Mouse (Mus musculus) neutrophil, adult 5-6 weeks (primary cell): Measurements from ENCODE around the gene Olfr450. TPM values are rescaled to one million over a fixed set of nuclear protein-coding genes. Genes with fewer than 3 reads are reported as not detected.

ENCODE experiments used
- ATAC-seq: fragments of 151-379, 151-347 bp; 2 replicates; pipeline ENCODE4 v1.8.0; 2017; ENCODE audit warnings: mild to moderate bottlenecking, moderate TSS enrichment; ENCODE audit not compliant: insufficient number of reproducible peaks, poor library complexity, low FRiP score, severe bottlenecking; ENCODE audit errors: extremely low read depth
- total RNA-seq: library from RNA; stranded (forward); fragments of 200-1000 nt; gene quantifications from 2 replicates; pipeline ENCODE4 v1.2.3, GENCODE M21; 2017

Gene Olfr450
- not detected in 2 replicates for total RNA-seq

DNA sequence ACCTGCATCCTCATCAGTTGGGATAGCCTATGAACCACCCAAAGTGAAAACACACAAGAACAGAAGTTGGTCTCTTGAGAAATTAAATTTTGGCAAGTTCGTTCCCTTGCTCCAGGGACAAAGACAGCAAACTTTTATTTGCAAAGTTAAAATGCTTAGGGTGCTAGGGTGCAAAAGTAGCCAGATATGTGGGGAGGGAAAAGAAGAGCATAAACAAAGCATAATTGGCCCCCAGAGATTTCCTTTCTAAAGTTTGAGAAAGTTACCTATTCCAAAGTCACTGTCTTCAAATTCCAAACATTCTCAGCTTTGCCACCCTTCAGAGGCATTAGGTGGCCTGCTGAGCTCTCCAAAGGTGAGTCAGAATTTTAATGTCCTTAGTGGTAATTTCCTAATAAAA, at the start of gene Olfr450:
TSS of gene Olfr450 (plus strand) at position 301 of the 400 bp plus-strand sequence.
- no peak for ATAC-seq

DNA sequence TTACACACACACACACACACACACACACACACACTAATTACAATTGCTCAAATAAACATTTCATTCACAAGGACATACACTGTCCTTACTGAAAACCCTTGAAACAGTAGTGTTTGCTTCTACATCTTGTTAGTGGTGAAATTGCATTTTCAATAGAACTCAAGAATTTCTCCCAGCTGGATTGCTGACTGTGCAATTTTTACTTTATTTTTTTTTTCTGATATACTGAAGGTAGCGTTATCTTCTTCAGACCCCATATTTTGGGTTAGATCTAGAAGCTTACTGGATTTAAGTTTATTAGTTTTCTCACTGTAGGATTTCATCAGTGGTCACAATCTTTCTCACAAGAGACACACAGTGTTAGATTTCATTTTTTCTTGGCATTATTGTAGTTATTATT, 34.7 kb upstream of the Olfr450 start:
- ATAC-seq, result no peak

DNA sequence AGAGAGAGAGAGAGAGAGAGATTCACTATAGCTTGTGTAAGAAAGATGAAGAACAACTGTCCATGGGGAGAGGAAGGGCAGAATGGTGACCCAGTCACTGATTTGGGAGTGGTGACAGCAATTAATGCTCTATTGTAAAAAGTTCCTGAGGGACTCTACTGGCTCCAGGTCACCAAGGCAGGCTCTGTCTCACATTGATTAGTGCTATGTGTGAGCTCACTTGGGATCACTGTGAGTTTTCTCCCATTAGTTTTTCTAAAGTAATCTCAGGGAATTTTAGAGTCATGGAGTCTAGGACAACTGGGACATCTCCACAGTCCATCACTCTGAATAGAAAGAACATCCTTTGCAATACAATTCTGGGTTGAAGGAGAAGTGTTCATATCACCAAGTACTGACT, 26.9 kb upstream of the Olfr450 start, which contains the start of gene Olfr452:
TSS of gene Olfr452 (plus strand) at position 301 of the 400 bp plus-strand sequence.
- ATAC-seq, result no peak

DNA sequence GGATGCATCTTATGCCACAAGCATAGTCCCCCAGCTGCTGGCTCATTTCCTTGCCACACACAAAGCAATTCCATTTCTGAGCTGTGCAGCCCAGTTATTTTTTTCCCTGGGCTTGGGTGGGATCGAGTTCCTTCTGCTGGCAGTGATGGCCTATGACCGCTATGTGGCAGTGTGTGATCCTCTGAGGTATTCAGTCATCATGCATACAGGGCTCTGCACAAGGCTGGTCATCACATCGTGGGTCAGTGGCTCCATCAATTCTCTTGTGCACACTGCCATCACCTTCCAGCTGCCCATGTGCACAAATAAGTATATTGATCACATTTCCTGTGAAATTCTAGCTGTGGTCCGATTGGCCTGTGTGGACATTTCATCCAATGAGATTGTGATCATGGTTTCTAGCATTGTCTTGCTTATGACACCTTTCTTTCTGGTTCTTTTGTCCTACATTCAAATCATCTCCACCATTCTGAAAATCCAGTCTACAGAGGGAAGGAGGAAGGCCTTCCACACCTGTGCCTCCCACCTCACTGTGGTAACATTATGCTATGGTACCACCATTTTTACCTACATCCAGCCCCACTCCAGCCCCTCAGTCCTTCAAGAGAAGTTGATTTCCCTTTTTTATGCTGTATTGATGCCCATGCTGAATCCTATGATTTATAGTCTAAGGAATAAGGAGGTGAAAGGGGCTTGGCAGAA, 21.3 kb upstream of the Olfr450 start:
- ATAC-seq, result no peak

DNA sequence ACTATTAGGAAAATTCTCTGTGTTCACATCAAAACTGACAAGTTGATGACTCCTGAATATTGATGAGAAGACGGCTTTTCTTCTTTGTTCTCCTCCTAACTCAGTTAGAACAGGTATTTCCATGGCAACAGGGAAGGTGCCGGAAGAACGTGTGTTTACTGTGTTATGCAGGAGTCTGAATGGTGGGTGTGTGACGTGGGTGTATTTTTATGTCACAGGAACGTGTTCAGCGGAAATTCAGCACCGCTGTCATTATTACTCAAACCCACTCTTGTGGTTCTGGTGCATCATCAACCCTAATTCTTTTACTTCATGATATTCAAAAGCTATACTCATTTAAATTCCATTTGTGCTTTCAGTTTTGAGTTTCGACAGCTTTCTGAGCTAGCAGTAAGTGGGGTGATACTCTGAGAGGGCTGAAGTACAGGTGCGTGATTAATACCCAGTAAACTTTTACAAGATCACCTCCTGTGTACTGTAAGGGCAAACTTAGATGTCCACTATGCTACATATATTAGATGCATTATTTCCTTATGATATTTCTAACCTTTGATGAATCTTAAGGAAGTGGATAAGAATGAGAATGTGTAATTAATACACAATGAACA, 20.7 kb upstream of the Olfr450 start:
- ATAC-seq, result no peak

DNA sequence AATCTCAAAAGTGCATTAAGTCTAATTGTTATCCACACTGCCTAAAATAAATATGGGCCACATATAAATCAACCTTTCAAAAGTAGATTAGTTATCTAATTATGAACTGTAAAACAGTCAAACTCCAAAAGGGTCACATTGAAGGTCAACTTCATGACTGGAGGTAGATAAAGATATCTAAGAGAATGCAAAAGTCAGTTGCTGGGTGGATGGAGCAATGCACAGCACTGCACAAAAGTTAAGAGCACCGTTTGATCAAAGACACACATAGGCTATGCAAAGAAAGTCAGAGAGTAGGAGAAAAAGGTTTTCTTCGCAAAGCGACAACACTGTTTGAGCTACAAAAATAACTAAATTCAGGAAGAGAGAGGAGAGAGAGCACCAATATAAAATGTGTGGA, 16.8 kb upstream of the Olfr450 start:
- no peak for ATAC-seq

DNA sequence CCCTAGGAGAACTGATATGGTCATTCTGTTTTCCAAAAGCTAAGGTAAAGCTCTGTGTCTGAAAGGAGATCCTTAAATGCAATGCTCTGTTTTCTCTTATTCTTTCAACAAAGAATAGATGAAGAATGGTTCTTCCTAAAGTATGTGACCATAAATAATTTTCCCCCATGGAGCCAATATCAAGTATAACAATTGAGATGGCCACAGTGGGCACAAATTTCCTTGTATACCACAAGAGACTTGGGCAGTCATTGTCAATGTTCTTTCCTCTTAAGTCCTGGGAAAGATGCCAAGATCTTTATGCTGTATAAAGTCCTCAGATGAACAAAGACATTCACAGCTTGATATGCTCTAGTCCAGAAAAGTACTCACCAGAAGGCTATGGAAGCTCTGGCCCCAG, 22.3 kb downstream of the Olfr450 start, which contains the start of gene Olfr449:
TSS of gene Olfr449 (plus strand) at position 301 of the 400 bp plus-strand sequence.
- no peak for ATAC-seq

DNA sequence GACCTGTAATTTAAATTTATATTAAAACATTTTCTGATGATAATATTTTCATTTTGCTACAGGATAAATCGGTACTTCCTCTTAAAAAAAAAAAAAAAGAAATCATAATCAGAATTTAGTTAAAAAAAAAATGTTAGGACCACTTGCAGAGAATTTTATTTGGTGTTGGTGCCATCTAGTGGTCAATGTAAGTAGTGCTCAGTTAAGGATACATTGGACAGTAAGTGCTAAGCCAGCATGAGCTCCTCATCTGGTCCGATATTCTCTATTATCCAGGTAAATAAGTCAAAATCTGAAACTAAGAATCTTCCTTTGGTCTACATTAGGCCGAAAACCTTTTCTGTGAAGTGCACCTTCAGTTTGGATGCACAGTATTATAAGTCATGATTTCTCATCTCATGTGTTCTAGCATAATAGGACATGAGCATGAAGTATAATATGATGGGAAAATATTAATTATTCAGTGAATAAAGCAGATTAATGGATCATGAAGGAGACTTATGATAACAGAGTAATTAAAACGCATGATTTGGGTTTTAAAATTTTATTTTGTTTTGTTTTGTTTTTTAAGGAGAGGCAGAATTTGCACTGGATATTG, 48.6 kb downstream of the Olfr450 start:
- no peak for ATAC-seq

Other genes with a start within 250 kb of the Olfr450 start
- not detected in 2 replicates for gene Tcaf3, start 214.2 kb upstream of the Olfr450 start, total RNA-seq
- gene Tcaf2, start 166.7 kb upstream of the Olfr450 start, total RNA-seq, result not detected in 2 replicates
- gene Tcaf1, start 101.9 kb upstream of the Olfr450 start, total RNA-seq, result 0.70 TPM in 1 of 2 replicates, not detected in the other
- 0.12 TPM in 1 of 2 replicates, not detected in the other for gene Olfr453, start 72.6 kb upstream of the Olfr450 start, total RNA-seq
- gene Olfr38, start 55.5 kb upstream of the Olfr450 start, total RNA-seq, result not detected in 2 replicates
- not detected in 2 replicates for gene Olfr452, start 26.8 kb upstream of the Olfr450 start, total RNA-seq
- 1.4 TPM in 1 of 2 replicates, not detected in the other for gene Olfr449, start 22.4 kb downstream of the Olfr450 start, total RNA-seq
- not detected in 2 replicates for gene Olfr448, start 78.5 kb downstream of the Olfr450 start, total RNA-seq
- gene Olfr447, start 96.9 kb downstream of the Olfr450 start, total RNA-seq, result not detected in 2 replicates
- not detected in 2 replicates for gene Olfr446, start 109.4 kb downstream of the Olfr450 start, total RNA-seq
- gene Olfr444, start 137.1 kb downstream of the Olfr450 start, total RNA-seq, result not detected in 2 replicates